Mouse (Mus musculus) heart, adult 18-20 months (tissue): Measurements from ENCODE around the gene Naaladl2. TPM values are rescaled to one million over a fixed set of nuclear protein-coding genes. Genes with fewer than 3 reads are reported as not detected.
A peak's percentile ranks its signal among the peaks of the same experiment; 100 is the strongest.
"Not testable (repeated sequence)": the region's sequence is repeated elsewhere in the genome, so short reads cannot be mapped to it uniquely, and the experiment has no call there.

Source experiments
- DNase-seq, 2 experiments: peaks; one replicate each; pipeline ENCODE4 v3.0.0; 2021 to 2022; ENCODE audit warnings: mixed read lengths in 1 of 2
- long read RNA-seq, 2 experiments: library from polyadenylated mRNA; stranded (forward); transcript quantifications; one replicate each; pipeline ENCODE4 v2.0.0; 2021
- total RNA-seq, 2 experiments: library from RNA; stranded (reverse); gene quantifications; 2 replicates each; pipeline ENCODE4 v1.2.3; 2021

The Naaladl2 gene
- under 1 TPM; 0.35 to 0.62 TPM for total RNA-seq
- long read RNA-seq, experiment 1, partial matches to known transcripts: 1 of 2 reads
- long read RNA-seq, experiment 1, other reads (novel, unspliced or antisense): 1 of 2 reads
- long read RNA-seq, experiment 2: 0 reads

- DNase-seq: peak; percentile 43 to 48
Observed at GRCm38 (mm10) chr3:25143555-25144311, at the start of gene Naaladl2. Gene Naaladl2 (minus strand): TSS chr3:25144261.

- no peak for DNase-seq
Observed at GRCm38 (mm10) chr3:25151721-25152120, 7.7 kb upstream of the Naaladl2 start.

- no peak for DNase-seq
Observed at GRCm38 (mm10) chr3:25147271-25147670, 3.2 kb upstream of the Naaladl2 start.

GRCm38 (mm10) chr3:25144961-25145697 lies 1.1 kb upstream of the Naaladl2 start:
- peak; percentile 9 for DNase-seq

DNA sequence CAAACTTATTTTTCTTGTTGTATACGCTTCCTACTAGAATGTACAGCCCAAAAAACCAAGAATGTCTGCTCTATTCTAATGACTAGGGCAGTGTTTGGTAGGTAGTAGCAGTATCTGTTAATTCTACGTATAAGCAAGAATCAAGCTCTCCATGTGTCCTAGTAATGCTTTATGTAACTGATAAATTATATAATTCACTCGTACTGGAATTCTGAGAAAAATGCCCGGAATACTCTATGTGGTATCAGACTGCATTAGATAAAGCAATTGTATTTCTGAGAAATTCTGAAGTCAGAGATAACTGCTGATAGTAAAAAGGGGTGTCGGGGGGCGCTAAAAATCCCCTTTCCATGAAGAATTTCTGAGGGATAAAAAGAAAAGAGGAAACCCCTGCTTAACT lies 950 bp downstream of the Naaladl2 start:
- DNase-seq: no peak

DNA sequence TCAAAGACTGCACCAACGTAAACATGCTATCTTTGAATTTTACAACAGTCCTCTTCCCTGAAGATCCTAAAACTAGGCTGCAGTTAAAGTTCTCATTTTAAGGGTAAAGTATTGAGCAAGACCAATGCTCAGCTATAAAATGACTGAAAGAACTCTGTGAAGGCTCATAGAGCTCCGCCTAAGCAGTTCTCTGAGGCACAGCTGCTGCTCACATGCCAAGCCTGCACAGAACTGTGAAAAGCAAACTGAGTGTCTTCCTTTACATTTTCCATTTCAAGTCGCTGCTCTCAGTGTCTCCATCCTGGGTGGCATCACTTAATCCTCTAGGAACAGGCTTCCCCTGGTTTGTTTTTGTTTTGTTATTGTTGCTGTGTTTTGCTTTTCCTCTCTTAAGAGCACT lies 12.2 kb downstream of the Naaladl2 start:
- DNase-seq: no peak

GRCm38 (mm10) chr3:25127864-25128263 lies 16.2 kb downstream of the Naaladl2 start:
- no peak for DNase-seq

DNA sequence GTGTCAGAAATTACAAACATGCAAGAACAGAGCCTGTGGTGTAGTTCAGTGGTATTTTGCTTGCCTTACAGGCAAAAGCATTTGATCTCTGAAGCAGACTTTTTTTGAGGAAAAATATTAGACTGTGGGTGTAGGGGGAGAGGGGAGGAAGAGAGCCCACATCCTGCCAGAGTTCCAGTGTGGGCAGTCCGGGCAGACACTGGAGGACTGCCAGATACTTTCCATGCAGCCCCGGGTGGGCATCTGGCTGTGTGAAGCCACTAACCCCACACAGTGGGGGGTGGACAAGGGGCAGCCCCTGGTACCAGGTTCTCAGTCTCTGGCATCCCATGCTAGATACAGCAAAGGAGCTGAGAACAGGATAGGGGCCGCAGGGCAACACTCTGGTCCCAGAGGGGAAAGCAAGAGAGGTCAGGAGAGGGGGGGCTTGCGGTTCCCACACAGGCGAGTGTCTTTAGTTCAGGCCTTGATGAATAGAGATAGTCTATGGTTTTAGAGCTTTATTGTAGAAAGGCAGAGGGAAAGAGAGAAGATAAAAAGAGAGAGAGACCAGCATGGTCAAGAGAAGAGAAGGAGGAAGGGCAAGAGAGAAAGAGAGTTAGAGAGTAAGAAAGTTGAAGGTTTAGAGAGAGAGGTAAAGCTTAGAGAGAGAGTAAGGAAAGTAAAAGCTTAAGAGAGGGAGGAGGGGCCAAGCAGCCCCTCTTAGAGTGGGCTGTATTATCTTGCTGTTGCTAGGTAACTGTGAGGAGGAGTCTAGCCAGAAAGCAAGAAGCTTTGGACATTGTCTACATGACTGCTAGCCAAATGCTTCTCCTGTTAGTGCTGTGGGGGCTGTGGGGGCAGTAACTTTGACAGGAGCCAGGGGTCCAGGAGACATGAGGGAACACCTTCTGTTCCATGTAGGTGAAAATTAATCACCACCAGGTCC lies 18.9 kb downstream of the Naaladl2 start:
- no peak for DNase-seq

DNA sequence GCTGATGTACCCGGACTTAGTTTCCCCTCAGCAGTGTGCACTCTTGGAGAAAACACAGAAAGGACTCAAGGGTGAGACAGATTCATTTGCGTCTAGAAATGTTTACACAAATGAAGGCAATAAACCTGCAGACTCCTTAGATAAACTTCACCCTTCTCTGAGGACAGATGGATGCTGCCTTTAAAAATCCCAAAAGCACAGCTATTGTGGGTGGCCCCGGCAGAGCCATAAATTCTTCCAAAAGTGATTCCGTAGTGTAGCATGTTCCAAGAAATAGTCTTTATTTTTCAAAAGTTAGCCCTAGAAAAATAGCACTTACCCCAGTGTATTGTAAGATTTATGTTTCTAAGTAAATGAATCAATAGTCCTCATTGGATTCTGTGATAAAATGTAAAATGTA lies 31.0 kb downstream of the Naaladl2 start:
- DNase-seq: no peak

DNA sequence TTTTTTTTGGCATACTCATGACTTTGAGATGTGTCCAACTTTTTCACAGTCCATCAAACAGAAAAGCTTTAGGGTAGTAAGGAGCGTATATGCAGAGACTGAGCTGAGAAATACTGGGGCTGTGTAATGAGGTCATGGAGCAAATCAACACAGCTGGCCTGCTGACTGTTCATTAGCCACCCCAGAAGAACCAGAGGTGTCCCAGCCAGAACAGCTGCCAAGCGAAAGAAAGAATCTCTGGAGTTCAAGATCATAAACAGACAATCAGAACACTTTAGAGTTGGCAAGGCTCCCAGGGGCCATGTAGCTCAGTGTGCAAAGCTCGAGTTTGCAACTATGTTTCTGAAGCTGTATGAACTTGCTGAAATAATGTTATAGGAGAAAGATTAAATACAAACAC lies 35.1 kb downstream of the Naaladl2 start:
- DNase-seq: peak; percentile 18 to 20

DNA sequence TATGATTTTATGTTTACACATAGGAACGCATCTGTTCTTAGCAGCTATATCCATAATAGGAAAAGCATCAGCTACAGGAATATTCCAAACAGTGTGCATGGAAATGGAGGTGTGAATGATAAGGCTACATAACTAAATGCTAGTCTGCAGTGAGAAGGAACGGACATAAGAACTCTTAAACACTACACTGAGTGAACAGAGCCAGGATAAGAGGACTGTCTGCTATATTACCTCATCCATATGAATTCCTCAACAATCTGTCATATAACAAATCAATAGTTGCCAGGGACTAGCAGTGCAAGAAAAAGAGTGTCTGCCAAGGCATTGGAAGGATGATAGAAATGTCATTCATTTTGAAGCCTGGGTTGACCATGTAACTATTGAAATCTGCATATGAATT lies 51.1 kb downstream of the Naaladl2 start:
- DNase-seq: no peak

DNA sequence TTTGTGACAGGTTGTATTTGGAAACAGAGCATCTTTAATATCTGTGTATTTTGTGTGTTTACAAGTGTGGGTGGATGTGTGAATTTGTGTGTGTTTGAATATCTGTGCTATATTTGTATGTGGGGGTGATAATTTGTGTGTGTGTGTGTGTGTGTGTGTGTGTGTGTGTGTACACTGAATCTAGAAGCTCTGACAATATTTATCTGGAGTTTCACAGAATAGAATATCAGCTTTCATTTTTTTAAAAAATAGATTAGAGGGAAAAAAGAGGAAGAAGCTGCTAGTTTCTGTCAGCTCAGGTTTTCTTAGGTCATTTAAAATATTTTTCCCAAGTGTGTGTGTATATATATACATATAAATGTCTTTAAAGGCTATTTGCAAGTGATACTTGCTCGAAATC lies 68.3 kb downstream of the Naaladl2 start:
- no peak for DNase-seq

GRCm38 (mm10) chr3:25074266-25074665 lies 69.8 kb downstream of the Naaladl2 start:
- no peak for DNase-seq

DNA sequence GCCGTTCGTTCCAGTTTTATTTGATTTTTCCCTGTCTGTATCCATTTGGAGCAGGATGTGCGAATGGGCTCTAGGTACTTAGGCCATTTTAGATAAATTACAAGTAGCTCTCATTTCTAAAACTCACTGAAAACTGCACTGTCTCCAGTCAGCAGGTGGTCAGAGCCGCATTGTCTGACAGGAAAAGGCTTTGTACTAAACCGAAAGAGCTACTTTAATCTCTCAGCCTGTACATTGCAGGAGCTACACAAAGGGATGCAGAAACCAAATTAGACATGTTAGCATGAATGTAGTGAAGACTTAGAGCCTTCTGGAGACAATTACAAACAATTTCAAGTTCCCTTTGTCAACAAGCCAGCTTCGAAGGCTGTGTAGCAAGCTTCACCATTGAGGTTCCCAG lies 70.2 kb downstream of the Naaladl2 start:
- DNase-seq: no peak

- no peak for DNase-seq
Observed at GRCm38 (mm10) chr3:25063217-25063616, 80.8 kb downstream of the Naaladl2 start.

DNA sequence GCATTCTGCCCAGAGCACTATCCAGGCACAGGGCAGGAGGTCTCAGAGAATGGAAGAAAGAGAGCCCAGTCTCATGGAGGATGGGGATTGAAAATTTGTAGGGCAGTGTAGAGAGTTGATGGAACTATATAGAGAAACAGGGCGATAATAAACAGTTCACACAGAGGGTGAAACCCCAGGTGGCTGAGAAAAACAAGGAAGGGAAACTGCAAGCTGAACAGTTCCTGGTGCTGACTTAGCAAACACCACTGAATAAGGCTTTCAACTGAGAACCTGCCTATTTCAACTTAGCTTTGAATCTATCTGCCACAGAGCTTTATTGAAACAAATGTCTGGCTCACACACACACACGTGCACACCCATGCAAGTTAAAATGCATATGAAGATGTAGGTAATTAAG lies 91.1 kb downstream of the Naaladl2 start:
- peak in 1 of 2 experiments; percentile 2 for DNase-seq

DNA sequence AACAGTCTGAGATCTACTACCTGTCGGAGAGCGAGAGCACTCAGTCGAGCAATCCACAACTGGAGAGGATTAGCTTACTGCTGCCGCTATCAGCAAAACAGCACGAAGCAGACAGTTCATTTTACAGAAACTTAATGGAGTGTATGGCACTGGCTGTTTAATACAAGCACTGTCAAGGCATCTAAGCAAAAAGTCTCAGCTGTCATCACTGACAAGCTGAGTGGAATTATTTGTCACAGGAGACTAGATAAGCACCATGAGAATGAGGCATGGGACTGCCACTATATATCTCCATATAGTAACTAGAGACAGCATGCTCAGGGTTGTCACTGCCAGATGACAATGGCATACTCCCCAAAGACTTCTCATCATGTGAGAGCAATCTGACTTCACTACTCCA lies 124.1 kb downstream of the Naaladl2 start:
- DNase-seq: no peak

DNA sequence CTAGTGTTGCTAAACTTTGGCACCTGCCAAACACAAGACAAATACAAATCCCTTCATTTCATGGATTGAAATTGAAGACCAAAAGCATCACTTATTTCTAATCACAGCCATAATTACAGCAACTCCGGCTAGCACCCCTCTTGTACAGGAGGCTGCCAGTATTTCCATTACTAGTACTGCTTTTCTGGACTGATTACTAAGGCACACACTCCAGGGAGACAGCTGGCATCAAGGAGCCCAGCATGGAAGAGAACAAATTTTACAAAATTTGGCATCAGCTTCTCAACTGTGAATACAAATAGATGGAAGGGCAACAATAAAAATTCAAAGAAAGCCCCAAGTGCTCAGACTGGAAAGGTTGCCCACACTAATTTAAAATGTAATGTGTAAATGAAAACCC lies 133.3 kb downstream of the Naaladl2 start:
- no peak for DNase-seq

DNA sequence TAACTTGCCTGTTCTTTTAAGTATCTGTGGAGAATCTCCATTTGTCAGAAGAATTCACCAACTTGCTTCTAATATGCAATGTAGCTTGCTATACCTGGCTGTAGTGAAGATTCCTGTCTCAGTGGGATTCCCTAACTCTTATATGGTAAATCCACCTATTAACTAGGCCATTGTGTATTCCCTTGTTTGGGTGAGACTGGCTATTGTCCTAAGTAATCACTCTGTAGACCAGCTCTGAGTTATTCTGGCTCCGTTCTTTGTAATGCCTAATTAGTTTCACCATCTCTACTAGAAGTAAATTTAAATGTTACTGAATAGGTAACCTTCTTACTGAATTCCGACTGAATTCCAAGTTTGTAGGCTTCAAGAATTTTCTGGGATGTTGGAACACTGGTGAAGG lies 137.3 kb downstream of the Naaladl2 start:
- not testable (repeated sequence) for DNase-seq

DNA sequence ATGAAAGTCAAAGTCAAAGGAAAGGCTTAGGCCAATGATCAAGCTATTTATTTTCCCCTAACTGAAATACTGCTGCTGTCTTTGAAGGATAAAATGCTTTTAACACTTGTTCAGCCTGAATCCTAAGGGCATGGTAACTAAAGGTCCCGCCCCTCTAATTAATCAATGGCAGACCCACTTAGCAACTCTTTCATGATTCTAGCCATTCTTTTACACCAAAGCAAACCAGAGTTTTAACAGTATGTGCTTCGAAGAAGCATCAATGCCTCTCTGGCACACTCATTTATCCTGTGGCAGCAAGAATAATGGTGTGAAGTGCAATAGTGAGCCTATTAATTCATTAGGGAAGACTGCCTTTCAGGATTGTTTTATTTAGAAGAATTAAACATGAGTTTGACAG lies 151.5 kb downstream of the Naaladl2 start:
- no peak for DNase-seq

- no peak for DNase-seq
Observed at GRCm38 (mm10) chr3:24992078-24992477, 152.0 kb downstream of the Naaladl2 start.

GRCm38 (mm10) chr3:24982111-24982510 lies 161.9 kb downstream of the Naaladl2 start:
- DNase-seq: no peak
